Mouse (Mus musculus) natural killer cell, adult 2 months (primary cell): Measurements from ENCODE around the gene Fndc8.

Source experiments
- DNase-seq, 2 experiments: peaks; one replicate each; pipeline ENCODE4 v3.0.0; 2022; ENCODE audit warnings: low spot score in 2 of 2

Fndc8 gene

DNA sequence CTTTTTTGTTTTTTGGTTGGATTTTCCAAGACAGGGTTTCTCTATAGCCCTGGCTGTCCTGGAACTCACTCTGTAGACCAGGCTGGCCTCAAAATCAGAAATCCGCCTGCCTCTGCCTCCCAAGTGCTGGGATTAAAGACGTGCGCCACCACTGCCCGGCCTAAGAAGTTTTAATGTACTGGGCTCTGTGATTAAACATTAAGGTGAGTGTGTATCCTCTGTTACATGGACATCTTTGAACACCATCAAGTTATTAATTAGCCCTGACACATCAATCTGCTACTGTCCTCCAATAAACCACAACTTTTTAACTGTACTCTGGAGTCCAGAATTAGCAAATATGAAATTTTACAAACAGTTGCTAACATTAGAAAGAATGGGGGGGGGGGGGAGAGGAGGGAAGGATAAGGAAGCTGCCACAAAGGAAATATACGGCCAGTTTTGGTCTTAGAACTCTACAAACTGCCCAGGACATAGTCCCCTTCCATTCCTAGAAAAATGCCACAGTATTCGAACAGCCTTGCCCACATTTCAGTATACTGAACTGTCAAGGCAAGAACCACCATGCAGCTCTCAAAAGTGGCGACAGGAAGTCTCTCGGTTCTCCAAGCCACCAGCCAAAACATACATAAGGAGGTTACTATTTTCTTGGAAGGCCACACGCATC lies 22.3 kb upstream of the Fndc8 start:
- DNase-seq = no peak

DNA sequence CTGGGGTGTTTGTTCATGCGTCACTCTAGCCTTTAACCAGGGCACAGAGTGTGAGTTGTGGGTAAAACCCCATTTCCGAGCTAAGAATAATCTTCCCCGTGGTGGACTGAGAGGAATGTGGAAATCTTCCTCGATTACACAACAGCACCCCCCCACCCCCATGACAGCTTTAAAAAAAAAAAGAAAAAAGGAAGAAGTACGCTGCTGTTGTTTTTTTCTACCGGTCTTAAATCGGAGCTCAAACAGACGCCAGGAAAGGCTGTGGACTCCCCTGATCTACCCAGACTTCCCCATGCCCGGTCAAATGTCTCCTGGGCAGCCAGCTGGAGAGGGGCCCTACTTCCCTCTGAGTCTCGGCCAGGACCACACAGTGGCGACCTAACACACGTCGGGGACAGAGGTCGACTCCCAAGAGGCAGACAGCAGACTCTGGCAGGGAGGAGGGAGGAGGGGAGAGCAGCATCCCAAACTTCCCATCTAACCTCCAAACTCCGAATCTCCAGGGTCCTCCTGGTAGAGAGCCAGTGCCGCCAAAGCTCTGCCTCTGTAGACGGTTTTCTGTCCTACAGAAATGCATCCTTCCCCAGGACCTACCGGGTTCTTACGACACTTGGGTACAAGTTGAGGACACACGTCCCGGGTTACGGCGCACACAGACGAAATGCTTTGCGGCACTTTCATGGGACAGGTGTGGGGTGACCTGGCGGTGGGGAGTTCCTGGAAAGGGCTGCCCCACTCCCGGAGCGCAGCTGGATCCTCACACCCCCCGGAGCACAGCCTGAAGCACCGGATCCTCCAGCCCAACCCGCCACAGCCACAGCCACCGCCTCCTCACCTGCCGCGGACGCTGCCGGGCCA lies 21.5 kb upstream of the Fndc8 start:
- peak; percentile 41 to 50 for DNase-seq

DNA sequence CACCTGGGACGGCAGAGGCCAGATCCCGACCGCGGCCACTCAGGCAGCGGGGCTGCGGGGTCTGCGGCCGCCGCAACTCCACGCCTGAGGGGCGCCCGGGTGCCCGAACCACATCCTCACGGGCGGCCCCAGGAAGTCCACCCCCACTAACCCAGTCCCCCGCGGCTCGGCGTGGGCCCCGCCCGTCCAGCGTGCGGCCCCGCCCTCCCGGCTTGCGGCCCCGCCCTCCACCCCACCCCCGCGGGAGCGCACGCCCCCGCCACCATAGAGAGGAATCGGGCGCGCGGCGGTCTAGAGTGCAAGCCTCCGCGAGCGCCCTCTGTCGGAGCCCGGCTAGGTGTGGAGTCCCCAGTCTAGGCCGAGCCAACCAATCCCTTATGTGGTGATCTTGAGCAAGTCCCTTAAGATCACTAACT lies 20.9 kb upstream of the Fndc8 start, which contains the start of gene Rffl:
Gene Rffl, minus strand, starts transcription at position 180 of the 416 bp plus-strand sequence.
- DNase-seq = peak; percentile 87 to 93

DNA sequence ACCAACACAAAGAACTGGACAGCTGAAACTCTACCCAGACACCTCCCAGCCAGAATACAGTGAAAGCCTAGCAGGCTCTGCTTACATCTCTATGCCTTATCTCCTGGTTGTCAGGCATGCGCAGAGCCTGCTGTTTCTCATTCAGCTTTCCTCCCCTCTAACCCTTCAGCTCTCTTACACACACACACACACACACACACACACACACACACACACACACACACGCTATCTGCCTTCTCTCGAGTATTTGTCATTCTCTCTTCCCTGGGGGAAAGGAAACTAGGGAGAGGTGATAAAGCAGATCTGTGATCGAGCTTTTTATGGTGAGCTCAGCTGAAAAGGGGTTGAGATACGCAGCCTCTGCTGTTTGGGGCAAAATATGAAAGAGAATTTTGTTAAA lies 17.0 kb upstream of the Fndc8 start:
- DNase-seq = no peak

DNA sequence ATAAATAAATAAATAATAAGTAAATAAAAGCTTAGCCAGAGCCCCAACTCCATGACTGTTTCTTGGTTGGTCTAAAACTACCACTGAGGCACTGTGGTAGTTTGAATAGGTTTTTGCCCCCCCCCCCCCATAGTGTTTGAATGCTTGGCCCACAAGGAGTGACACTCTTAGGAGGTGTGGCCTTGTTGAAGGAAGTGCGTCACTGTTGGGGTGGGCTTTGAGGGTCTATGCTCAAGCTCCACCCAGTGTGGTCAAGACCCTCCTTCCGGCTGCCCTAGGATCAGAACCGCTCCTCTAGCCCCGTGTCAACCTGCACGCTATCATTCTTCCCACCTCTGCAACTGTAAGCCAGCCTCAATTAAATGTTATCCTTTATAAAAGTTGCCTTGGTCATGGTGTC lies 16.3 kb upstream of the Fndc8 start:
- DNase-seq = no peak

DNA sequence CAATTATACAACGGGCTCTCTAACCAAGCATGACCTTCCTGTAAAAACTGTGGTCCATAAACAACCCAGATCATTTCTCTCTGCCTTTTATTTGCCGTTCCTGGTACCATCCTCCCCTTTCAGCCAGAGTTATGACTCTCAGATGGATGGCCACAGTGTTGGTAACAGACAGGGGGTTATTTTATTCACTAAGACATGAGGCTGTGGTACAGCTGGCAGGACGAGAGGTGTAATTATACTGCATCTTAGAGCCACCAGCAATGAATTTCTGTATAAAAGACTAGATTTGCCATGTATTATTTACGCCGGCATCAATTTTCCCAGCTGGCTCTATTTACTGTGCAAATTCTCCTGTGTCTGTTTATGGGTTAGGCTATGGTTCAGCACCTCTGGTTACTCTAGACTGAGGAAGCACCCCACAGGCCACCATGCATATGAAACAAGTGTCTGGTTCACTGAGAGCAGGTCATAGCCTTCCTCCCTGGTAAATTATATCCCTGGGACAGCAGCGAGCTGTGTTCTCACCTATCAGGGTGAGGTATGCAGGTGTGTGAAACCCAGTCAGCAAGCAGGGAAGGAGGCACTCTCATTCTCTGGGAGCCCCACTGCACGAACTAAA lies 14.1 kb upstream of the Fndc8 start:
- DNase-seq = no peak

DNA sequence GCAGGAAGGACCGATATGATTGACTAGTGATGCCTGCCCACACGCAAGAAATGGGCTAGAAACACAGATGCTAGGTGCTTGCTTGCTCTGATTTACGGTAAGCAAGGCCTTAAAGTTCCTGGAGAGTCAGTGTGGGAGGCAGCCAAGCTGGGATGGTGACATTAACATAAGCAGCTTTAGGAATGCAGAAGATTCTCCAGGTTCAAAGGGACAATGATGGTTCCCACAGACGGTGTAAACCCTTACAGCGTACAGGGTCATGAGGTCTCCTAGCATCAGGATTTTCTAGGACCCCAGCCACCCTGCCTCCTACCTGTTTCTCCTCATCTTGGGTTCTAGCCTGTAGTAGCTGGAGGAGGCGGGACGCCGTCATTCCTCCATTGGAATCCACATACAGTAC lies 8.7 kb upstream of the Fndc8 start:
- no peak for DNase-seq

DNA sequence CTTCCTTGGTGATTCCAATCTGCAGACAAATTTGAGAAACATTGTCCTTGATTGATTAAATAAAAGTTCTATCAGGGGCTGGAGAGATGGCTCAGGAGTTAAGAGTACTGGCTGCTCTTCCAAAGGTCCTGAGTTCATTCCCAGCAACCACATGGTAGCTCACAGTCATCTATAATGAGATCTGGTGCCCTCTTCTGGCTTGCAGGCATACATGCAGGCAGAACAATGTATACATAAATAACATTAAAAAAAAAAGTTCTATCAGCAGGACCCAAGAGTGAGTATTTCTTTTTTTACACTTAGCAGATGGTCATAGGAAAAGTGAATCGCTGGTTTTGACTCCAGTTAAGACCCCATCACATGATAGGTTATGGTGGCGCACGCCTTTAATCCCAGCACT lies 5.4 kb upstream of the Fndc8 start:
- DNase-seq = no peak

DNA sequence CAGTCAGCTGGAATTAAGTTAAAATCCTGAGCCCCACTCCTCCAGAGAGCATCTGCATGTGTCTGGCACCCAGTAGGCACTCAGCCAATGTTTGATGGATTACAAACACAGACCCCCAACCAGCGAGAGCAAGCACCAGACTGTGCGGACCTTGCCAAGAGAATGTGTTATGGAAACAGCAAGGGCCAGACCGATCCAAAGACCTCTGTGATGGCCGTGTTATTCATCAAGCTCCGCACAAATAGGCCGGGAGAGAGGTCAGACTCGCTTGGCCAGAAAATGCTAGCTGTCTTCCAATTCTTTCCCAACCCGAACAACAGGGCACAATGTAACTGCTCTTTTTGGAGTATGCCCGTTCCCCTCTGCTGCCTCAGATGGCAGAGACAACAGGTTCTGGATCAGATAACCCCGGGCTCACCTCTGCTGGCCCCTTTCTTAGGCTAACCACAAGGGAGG lies 3.4 kb upstream of the Fndc8 start:
- DNase-seq = no peak

DNA sequence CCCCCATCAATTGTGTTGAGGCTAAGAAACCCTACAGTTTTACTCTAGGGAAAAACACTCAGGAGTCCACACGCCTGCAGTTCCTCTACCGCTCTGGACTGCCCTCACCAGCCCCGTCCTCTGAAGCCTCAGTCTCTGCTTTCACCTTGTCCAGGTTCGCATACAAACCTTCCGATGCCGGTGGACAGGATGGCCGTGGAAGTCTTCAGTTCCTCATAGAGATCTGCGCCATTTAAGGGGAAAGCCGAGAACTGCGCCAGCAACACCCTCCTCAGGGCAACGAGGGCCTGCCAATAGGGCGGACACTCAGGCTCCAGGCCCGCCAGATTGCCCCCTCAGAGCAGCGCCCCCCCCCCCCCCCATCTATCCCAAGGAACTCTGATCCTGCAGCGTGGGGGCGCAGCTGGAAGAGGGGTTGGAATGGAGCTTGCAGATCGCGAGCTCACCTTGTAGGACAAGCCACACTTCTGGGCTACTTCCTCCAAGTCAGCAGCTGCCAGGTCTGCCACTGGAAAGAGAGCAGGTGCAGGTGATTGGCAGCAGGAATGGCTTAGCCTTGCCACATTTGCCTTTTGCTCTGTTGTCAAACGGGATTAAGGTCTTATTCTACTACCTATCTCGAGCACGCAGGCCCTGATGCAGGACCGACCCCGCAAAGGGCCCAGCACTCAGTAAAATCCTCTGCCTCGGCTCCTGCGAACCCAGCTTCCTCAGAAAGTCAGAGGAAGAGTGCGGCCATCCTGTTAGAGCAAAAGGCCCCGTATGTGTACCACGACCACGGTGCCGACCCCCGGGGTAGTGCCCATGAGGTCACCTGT lies 2.2 kb upstream of the Fndc8 start:
- no peak for DNase-seq

DNA sequence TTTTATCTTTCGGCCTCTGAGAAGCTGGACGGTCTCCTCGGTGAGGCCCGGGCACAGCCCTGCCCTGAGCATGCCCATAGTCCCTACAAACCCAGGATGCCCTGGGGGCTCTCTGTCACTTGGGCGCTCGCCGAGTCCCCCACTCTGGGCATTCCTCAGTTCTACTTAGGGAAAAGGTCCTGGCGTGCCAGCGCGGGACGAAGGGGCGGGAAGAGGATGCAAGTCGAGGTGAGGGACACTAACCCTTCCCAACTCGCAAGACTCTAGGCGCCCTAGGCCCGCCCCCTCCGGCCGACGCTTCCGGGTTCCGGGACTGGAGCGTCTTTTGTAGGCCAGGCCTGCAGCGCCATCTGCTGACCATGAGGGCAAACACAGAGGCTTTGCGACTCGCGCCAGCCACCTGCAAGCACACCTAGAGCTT lies 1.6 kb upstream of the Fndc8 start, which contains the start of gene Rad51d:
Gene Rad51d, minus strand, starts transcription at position 273 of the 421 bp plus-strand sequence.
- peak; percentile 90 to 92 for DNase-seq

DNA sequence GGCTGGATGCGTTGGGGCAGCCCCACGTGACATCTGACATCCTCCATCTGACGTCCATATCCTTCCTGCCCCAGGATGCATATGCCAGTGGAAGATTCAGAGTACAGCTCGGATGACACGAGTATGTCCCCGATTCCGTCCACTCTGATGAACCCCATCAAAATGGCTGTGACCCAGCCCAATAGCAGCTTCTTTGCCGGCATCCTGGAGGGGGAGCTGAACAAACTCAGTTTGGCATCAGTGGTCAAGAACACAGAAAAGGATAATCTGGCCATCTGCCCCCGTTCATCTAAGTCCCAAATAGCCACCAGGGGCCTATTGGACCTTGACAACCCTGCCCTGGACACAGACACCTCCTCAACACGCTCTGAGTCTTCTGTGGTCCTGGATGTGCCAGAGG lies 5.6 kb downstream of the Fndc8 start:
- no peak for DNase-seq

DNA sequence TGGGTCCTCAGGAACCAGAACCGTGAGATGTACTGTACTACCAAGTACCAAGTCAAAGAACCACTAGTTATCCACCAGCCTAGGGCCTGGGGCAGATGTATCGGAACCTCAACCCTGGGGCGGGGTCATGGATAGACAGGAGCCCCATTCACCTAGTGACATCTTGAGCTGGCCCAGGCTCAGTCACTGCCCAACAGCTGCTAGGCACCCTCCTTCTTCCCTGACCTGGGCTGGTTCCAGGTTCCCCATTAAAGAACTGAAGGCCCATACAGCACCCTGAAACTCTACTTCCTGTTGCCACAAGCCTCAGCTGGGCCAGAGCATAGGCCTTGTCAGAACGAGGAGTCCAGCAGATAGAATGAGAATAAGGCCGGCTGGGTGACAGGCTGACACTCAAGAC lies 7.8 kb downstream of the Fndc8 start:
- no peak for DNase-seq

DNA sequence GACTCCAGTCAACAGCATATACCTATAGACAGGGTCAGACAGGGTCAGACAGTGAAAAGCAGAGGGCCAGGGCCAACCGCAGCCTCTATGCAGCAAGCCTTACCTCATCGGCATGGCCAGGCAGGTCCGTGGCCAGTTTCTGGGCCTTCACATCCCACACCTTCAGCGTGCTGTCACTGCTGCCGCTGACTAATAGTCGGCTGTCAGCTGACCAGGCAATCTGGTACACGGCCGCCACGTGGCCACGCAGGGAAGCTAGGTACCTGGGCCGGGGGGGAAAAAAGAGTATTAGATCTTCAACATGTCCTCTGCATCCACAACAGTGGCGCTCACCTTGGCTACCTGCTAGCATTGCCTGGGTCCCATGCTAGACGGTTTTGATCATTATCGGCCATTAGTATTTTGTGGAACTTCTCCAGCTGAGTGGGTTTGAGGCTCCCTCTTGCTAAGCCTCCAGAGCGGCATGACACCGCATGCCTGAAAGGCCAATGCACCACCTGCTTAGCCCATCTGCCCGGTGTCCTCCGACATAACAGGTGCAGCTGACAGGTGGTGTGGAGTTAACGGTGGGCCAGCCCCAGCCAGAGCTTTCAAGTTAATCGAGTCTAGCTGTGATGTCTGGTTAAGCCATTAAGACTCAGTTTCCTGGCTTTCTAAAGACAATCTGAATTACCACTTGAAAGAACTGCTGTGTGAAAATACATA lies 9.8 kb downstream of the Fndc8 start:
- no peak for DNase-seq

DNA sequence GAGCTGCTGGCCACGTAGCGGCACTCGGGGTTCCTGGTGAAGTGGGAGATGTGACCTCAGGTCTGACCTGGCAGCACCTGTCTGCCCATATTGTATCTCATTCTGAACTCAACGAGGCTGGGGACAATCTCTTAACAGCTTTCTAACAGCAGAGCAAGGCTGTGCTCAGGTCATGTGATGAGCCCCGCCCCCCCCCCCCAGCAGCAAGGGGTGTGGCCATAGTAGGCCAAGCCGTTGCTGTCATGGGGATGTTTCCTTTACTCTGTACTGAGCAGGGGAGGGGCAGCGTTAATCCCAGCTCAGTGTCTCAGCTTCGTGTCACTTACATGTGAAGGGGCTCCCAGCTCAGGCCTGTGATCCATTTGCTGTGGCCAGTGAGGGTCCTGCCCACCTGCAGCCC lies 13.0 kb downstream of the Fndc8 start:
- no peak for DNase-seq

DNA sequence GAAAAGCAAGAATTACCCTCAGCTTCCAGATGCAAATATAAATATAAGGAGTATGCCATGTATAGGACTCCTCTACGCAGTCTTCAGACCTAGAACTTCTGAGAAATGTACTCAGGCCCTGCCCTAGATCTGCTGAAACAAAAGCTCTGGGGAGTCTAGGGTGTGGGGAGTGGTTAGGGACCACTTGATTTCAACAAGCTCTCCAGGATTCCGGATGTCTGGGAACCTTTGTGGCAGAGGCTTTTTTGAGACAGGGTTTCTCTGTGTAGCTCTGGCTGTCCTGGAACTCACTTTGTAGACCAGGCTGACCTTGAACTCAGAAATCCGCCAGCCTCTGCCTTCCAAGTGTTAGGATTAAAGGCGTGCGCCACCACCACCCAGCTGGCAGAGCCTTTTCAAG lies 13.9 kb downstream of the Fndc8 start:
- no peak for DNase-seq

DNA sequence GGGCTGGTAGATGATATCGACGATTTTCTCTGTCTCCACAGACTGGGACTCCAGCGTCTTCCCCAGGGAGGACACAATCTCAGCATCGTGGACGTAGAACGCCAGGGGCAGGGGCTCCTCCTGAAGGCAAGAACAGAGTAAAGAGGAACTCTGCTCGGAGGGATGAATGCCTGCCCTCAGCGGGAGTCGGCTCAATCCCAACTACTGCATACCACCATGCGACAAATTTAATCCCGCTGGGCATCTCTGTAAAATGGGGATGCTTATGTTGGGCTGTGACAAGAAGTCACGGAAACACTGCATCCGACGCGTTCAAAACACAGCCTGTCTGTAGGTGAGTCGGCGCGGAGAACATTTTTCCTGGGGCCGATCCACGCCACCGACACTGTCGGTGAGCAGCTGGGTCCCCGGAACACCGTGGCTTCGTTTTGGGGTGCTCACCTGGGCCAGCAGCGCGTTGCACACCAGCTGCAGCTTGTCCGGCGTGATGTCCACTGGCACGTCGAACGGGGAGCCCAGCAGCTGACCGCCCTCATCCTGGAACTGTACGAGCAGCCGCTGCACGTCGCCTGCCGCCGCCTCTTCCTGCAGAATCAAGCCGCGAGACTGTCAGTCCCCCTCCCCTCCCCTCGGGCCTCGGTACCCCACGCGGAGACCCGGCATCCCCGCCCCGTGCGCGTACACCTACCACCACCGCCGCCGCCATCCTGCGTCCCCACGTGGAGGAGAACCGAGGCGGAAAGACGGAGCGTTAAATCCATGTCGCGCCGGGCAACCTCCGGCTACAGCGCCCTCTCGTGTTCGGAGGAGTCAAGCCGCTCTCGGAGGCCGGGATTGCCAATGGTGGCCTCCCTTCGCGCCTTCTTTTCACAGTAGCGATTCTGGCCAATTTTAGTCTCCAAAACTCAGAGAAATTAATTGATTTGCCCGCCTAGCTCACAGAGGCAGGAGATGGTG lies 16.0 kb downstream of the Fndc8 start, which contains the start of gene Nle1:
Gene Nle1, minus strand, starts transcription at position 761 of the 957 bp plus-strand sequence.
- peak; percentile 88 to 93 for DNase-seq

DNA sequence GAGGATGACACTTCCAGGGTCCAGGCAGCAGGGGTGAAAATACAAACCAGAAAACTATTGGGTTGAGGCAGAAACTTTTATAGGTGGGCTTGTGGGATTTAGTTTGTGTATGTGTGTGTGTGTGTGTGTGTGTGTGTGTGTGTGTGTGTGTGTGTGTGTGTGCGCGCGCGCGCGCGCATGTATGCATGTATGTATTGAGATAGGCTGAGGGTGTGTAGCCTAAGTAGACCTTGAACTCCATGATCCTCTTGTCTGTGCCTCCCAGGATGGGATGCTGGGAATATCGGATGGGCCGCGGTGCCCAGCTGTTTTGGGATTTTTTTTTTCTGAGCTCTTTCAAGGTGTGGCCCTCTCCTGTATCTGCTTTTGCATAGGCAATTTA lies 16.7 kb downstream of the Fndc8 start:
- DNase-seq = no peak

DNA sequence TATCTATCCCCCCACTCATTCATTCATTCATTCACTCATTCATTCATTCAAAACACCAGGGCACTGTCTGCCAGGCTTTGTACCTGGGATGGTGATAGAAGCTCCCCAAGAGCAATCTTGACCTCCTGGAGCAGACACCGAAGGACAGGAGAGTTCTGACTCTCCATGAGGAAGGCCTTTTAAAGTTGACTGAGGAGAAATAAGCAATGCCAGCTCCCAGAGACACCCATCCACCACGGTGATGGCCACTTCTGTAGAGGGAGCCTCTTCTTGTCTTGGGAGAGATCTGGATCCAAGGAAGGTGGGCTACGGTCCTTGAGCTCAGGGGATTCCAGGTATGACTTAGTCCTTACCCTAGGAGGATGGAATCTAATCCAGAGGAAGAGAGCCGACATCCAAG lies 18.3 kb downstream of the Fndc8 start, which contains the start of gene Unc45b:
Gene Unc45b, plus strand, starts transcription at position 301 of the 400 bp plus-strand sequence.
- no peak for DNase-seq
